Mouse (Mus musculus) bone marrow, adult 2 months (tissue): ENCODE data around the gene Dusp27.

Experiments used
- CTCF ChIP-seq: fragments of 200-500 bp; IDR thresholded peaks from 2 replicates; pipeline ENCODE4 v1.5.1; 2011; ENCODE audit warnings: low read length, control low read depth; ENCODE audit not compliant: control insufficient read depth, insufficient read depth
- POLR2A ChIP-seq: fragments of 200-500 bp; IDR thresholded peaks from 2 replicates; pipeline ENCODE4 v1.6.1; 2011; ENCODE audit warnings: low read depth, mild to moderate bottlenecking, control low read depth, low read length, borderline replicate concordance; ENCODE audit not compliant: control insufficient read depth

DNA sequence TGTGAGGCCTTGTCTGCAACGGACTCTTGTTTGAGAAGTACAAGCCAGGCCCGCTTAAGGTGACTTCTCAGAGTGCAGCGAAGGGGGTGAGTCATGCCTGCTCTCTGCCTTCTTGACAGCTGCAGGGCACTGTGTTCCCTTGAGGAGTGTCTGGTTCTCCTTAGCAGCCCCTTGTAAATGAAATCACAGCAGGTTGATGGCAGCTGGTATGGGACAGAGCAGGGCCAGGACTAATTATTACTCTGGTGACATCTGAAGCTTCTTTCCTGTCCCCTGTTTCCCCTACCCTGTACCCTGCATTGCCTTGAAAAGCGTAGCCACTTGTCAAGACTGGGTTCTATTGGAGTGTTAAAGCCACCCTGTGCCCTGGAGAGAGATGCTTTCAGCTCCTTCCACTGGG is 38.0 kb downstream of the Dusp27 start:
- TF ChIP-seq CTCF (no peak), POLR2A (no peak)
